Mouse (Mus musculus): Measurements from ENCODE around the gene Dpp10.

DNA sequence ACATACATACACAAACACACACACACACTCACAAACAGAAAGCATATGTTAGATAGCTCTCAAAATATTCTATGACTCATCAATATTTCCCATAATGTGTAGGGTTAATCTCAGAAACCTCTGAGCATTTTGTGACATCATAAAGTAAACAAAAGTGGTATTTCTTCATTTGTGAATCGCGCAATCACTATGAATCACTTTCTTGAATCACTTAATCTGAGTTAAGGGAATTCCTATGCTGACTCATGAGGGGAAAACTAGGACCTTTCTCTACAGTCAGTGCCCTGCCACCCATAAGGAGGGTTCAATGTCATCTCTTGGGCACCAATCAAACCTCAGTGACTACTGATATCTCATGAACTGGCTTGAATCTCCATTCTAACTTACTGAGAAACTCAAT, 465.2 kb downstream of the Dpp10 start:
- TF ChIP-seq EP300 (IDR thresholded peaks at IDR 0.05) (no peak), CTCF (IDR thresholded peaks at IDR 0.05) (no peak)

All from lung, postnatal 0 days (tissue).